Comparison of ENCODE assay signal across 10 mouse cellular contexts in genomic region chr19:15866851-15867250, GRCm38 (mm10).
DNase-seq lines count a peak whose midpoint lies in the region; ATAC-seq and TF ChIP-seq lines count a peak whose summit lies in the region.
"Had no signal": no experiment of that assay in that cellular context is flagged by ENCODE, and none has a peak within 500 bp of the region (broad histone marks: within the 10 kb centered on the region; RNA-seq: fewer than 3 reads in every experiment).

No protein-coding gene starts in this region.

- intact Hi-C loops in left cerebral cortex, postnatal 36 days (cut with DNase I), result no loop called here

- no peak overlapping the region for H3K4me2 ChIP-seq in kidney, embryonic 16.5 days (replicated peaks; ENCODE audit: low read depth, low read length)
- no peak overlapping the region for H3K4me2 ChIP-seq in CH12.LX (ENCODE audit: insufficient read depth, low read depth, poor library complexity, severe bottlenecking)
- no peak overlapping the region for H3K4me2 ChIP-seq in neural tube, embryonic 13.5 days
- H3K4me2 ChIP-seq in hindbrain, embryonic 16.5 days (ENCODE audit: low read length), result no peak overlapping the region
- H3K4me2 ChIP-seq: embryonic facial prominence, embryonic 12.5 days; liver, embryonic 13.5 days had no signal

- no peak for ATAC-seq in kidney, embryonic 16.5 days (ENCODE audit: low FRiP score, low TSS enrichment)
- ATAC-seq in neural tube, embryonic 13.5 days (ENCODE audit: low read depth), result peak; percentile 33
- ATAC-seq in hindbrain, embryonic 16.5 days, result no peak

- dilution Hi-C loops in CH12.LX (cut with MboI; ENCODE audit: extremely low pct_ligation_motif_present, extremely low pct_unique_long_range_greater_than_20kb, low sequenced_read_pairs), result no loop called here

- in situ Hi-C loops in CH12.LX (cut with MboI; ENCODE audit: low pct_ligation_motif_present, low pct_unique_long_range_greater_than_20kb, low sequenced_read_pairs), result loop anchor here (25.0 kb wide), 1 partner anchor 230 kb away; no protein-coding TSS in a partner anchor

- peak; percentile 46 for DNase-seq in kidney, adult 2 months
- DNase-seq in CH12.LX (ENCODE audit: extremely low read depth), result peak; percentile 41
- peak; percentile 25 to 39 for DNase-seq in adrenal gland, adult 18-20 months (ENCODE audit: low spot score in 2 of 2)
- peak; percentile 18 to 64 for DNase-seq in kidney, adult 8-10 months
- no peak for DNase-seq in left cerebral cortex, postnatal 36 days (ENCODE audit: low spot score in 2 of 2)
- DNase-seq: liver, embryonic 13.5 days had no signal

- H3K9me3 ChIP-seq in kidney, embryonic 16.5 days (ENCODE audit: low read length), result no peaks in the 10 kb centered on the region
- H3K9me3 ChIP-seq in CH12.LX (replicated peaks; ENCODE audit: low read length), result no peaks in the 10 kb centered on the region
- no peaks in the 10 kb centered on the region for H3K9me3 ChIP-seq in neural tube, embryonic 13.5 days
- H3K9me3 ChIP-seq in hindbrain, embryonic 16.5 days (ENCODE audit: control insufficient read depth, low read length), result no peaks in the 10 kb centered on the region
- H3K9me3 ChIP-seq: embryonic facial prominence, embryonic 12.5 days; liver, embryonic 13.5 days had no signal

- H3K79me2 ChIP-seq in CH12.LX (replicated peaks; ENCODE audit: control insufficient read depth, extremely low read depth, insufficient read depth, poor library complexity, severe bottlenecking), result no peaks in the 10 kb centered on the region

- H3K27ac ChIP-seq in kidney, adult 2 months (ENCODE audit: insufficient read depth, low read depth, low read length), result no peak overlapping the region
- no peak overlapping the region for H3K27ac ChIP-seq in kidney, embryonic 16.5 days (ENCODE audit: low read length)
- no peak overlapping the region for H3K27ac ChIP-seq in CH12.LX (ENCODE audit: insufficient read depth, low read depth)
- H3K27ac ChIP-seq in neural tube, embryonic 13.5 days (replicated peaks), result no peak overlapping the region
- no peak overlapping the region for H3K27ac ChIP-seq in hindbrain, embryonic 16.5 days (ENCODE audit: low read depth, low read length)
- H3K27ac ChIP-seq: embryonic facial prominence, embryonic 12.5 days; liver, embryonic 13.5 days had no signal

- no peaks in the 10 kb centered on the region for H3K27me3 ChIP-seq in kidney, adult 2 months (replicated peaks; ENCODE audit: control insufficient read depth, insufficient read depth, low read length)
- no peaks in the 10 kb centered on the region for H3K27me3 ChIP-seq in kidney, embryonic 16.5 days (ENCODE audit: insufficient read depth, low read length)
- H3K27me3 ChIP-seq in CH12.LX (replicated peaks), result no peaks in the 10 kb centered on the region
- H3K27me3 ChIP-seq in neural tube, embryonic 13.5 days, result peaks cover 13% of the 10 kb centered on the region; the same call in 1 of the 2 replicates
- no peaks in the 10 kb centered on the region for H3K27me3 ChIP-seq in hindbrain, embryonic 16.5 days (replicated peaks; ENCODE audit: control insufficient read depth, insufficient read depth, low read length)
- H3K27me3 ChIP-seq: embryonic facial prominence, embryonic 12.5 days; liver, embryonic 13.5 days had no signal

- no peak for TF ChIP-seq EP300 in CH12.LX (IDR thresholded peaks at IDR 0.05; ENCODE audit: low read length)

- no peak for TF ChIP-seq POLR2A in kidney, adult 2 months (IDR thresholded peaks at IDR 0.05; ENCODE audit: low read depth, low read length)
- no peak for TF ChIP-seq POLR2A in CH12.LX (IDR thresholded peaks at IDR 0.05; ENCODE audit: low read depth, low read length)

- TF ChIP-seq CTCF in kidney, adult 2 months (conservative IDR thresholded peaks at IDR 0.05; ENCODE audit: insufficient read depth, insufficient read length, low read depth, low read length), result peak; percentile 77
- TF ChIP-seq CTCF in CH12.LX (conservative IDR thresholded peaks at IDR 0.05 in 1 of 2, IDR thresholded peaks at IDR 0.05 in 1 of 2; ENCODE audit: low read depth in 2 of 2, low read length in 2 of 2), result peak in 1 of 2 experiments; percentile 65; a peak in 2 of 4 replicates

- H3K4me1 ChIP-seq in kidney, adult 2 months (ENCODE audit: control insufficient read depth, insufficient read depth, low read length), result no peaks in the 10 kb centered on the region
- H3K4me1 ChIP-seq in kidney, embryonic 16.5 days (ENCODE audit: insufficient read depth, low read length), result no peaks in the 10 kb centered on the region
- H3K4me1 ChIP-seq in CH12.LX (ENCODE audit: control insufficient read depth in 1 of 2, insufficient read depth in 2 of 2), result no peaks in the 10 kb centered on the region
- peaks cover 39% of the 10 kb centered on the region for H3K4me1 ChIP-seq in neural tube, embryonic 13.5 days (replicated peaks)
- no peaks in the 10 kb centered on the region for H3K4me1 ChIP-seq in hindbrain, embryonic 16.5 days (ENCODE audit: control insufficient read depth, insufficient read depth, low read depth, low read length)
- H3K4me1 ChIP-seq: embryonic facial prominence, embryonic 12.5 days; liver, embryonic 13.5 days had no signal

- WGBS in kidney, adult 2 months, result 80% methylated on average over 4 of the region's 4 CpGs
- WGBS in kidney, embryonic 16.5 days, result 85% methylated on average over 4 of the region's 4 CpGs
- WGBS in neural tube, embryonic 13.5 days, result 29% methylated on average over 4 of the region's 4 CpGs
- 55% methylated on average over 4 of the region's 4 CpGs for WGBS in hindbrain, embryonic 16.5 days

- peak; percentile 54 for TF ChIP-seq RAD21 in CH12.LX (IDR thresholded peaks at IDR 0.05; ENCODE audit: low read depth, low read length)

- no peak overlapping the region for H3K4me3 ChIP-seq in kidney, adult 2 months (ENCODE audit: insufficient read depth, low read depth, low read length)
- H3K4me3 ChIP-seq in kidney, embryonic 16.5 days (ENCODE audit: low read length), result no peak overlapping the region
- no peak overlapping the region for H3K4me3 ChIP-seq in CH12.LX (replicated peaks in 1 of 3; ENCODE audit: low read depth in 2 of 3, low read length in 2 of 3, poor library complexity in 1 of 3)
- H3K4me3 ChIP-seq in neural tube, embryonic 13.5 days, result no peak overlapping the region
- H3K4me3 ChIP-seq in hindbrain, embryonic 16.5 days (ENCODE audit: low read length), result no peak overlapping the region
- H3K4me3 ChIP-seq: embryonic facial prominence, embryonic 12.5 days; liver, embryonic 13.5 days had no signal

- no peaks in the 10 kb centered on the region for H3K36me3 ChIP-seq in kidney, adult 2 months (ENCODE audit: control insufficient read depth, insufficient read depth, low read length)
- no peaks in the 10 kb centered on the region for H3K36me3 ChIP-seq in kidney, embryonic 16.5 days (ENCODE audit: insufficient read depth, low read length)
- H3K36me3 ChIP-seq in CH12.LX (replicated peaks in 1 of 2; ENCODE audit: control insufficient read depth in 1 of 2, insufficient read depth in 1 of 2, low read length in 1 of 2), result no peaks in the 10 kb centered on the region
- no peaks in the 10 kb centered on the region for H3K36me3 ChIP-seq in neural tube, embryonic 13.5 days
- H3K36me3 ChIP-seq in hindbrain, embryonic 16.5 days (ENCODE audit: control insufficient read depth, insufficient read depth, low read length), result no peaks in the 10 kb centered on the region
- H3K36me3 ChIP-seq: embryonic facial prominence, embryonic 12.5 days; liver, embryonic 13.5 days had no signal

- no peak overlapping the region for H3K9ac ChIP-seq in kidney, embryonic 16.5 days (replicated peaks; ENCODE audit: low read length)
- H3K9ac ChIP-seq in CH12.LX (ENCODE audit: insufficient read depth, low read depth), result no peak overlapping the region
- H3K9ac ChIP-seq in neural tube, embryonic 13.5 days, result no peak overlapping the region
- H3K9ac ChIP-seq in hindbrain, embryonic 16.5 days (ENCODE audit: low read depth, low read length), result no peak overlapping the region
- H3K9ac ChIP-seq: embryonic facial prominence, embryonic 12.5 days; liver, embryonic 13.5 days had no signal

TF ChIP-seq in CH12.LX, 34 proteins besides CTCF, POLR2A, EP300 and RAD21:
- TF ChIP-seq CHD2 (IDR thresholded peaks at IDR 0.05; ENCODE audit: low read length) (no peak), SMC3 (IDR thresholded peaks at IDR 0.05; ENCODE audit: low read depth, low read length) (peak; percentile 59)

Comparison
In these comparisons a context has a peak if more than half of its experiments do, and no peak if none do; other contexts are left out.
1. DNase-seq: peak in kidney, adult 2 months (single experiment), CH12.LX (single experiment), adrenal gland, adult 18-20 months (2 of 2) and kidney, adult 8-10 months (2 of 2); none in left cerebral cortex, postnatal 36 days (0 of 2).